Mouse (Mus musculus) heart, postnatal 0 days (tissue): ENCODE measurements around the gene Slpi.

Experiments used
- CTCF ChIP-seq: IDR thresholded peaks from 2 replicates; pipeline ENCODE4 v1.5.1; 2016; ENCODE audit warnings: antibody characterized with exemption, control low read depth, low read depth
- EP300 ChIP-seq: IDR thresholded peaks from 2 replicates; pipeline ENCODE4 v1.6.1; 2016; ENCODE audit warnings: antibody characterized with exemption, low read depth

DNA sequence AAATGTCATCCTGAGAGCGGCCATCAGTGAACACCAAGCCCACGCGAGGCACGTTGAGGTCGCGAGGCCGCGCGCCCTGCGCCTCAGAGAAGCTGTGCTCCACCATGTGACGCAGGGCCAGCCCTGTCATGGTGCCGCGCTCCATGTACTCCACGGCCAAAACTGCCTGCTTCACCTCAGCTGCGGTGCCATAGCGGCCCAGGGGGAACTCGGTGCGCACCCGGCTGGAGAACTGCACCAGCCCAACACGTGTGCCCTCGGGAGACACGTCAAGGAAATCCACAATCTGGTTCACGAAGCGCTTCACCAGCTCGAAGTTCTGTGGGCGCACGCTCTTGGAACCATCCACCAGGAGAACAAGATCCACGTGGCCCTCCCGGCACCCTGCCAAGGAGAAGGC, 4.2 kb upstream of the Slpi start:
- no peak for TF ChIP-seq CTCF
- no peak for TF ChIP-seq EP300
